ENCODE assay signal across 9 mouse cellular contexts in the genomic region with DNA sequence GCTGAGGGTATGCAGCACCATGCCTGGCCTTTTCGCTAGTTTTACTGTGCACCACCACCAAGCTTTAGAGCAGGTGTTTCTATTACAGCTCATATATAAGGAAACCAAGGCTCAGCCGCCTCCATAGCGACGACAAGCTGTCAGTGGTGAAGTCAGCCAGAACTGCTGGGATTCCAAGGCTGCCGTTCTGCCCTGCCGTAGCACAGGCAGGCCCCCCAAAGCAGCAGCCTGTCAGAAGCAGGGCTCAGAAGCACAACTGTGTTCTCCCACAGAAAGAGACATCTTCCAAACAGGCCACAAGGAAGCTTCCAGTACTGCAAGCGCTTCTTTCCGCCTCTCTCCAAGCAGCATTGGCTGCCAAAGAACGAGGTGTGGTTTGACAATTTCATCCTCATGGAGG.
DNase-seq lines count a peak whose midpoint lies in the region; ATAC-seq and TF ChIP-seq lines count a peak whose summit lies in the region.
"Had no signal": no experiment of that assay in that cellular context is flagged by ENCODE, and none has a peak within 500 bp of the region (broad histone marks: within the 10 kb centered on the region; RNA-seq: fewer than 3 reads in every experiment).

No protein-coding gene starts in this region.

- H3K4me1 ChIP-seq in heart, embryonic 16.5 days (ENCODE audit: control insufficient read depth, insufficient read depth, low read length), result peaks cover 7% of the 10 kb centered on the region; the same call in 1 of the 2 replicates
- H3K4me1 ChIP-seq in midbrain, postnatal 0 days (ENCODE audit: insufficient read depth, low read length), result no peaks in the 10 kb centered on the region
- no peaks in the 10 kb centered on the region for H3K4me1 ChIP-seq in intestine, embryonic 15.5 days (replicated peaks)

- H3K4me2 ChIP-seq in heart, embryonic 16.5 days (ENCODE audit: low read depth, low read length), result peak overlapping the region; percentile 12; the same call in 1 of the 2 replicates
- H3K4me2 ChIP-seq in midbrain, postnatal 0 days (ENCODE audit: low read depth, low read length, poor library complexity, severe bottlenecking), result no peak overlapping the region
- no peak overlapping the region for H3K4me2 ChIP-seq in intestine, embryonic 15.5 days (replicated peaks)

- 33% methylated on average over 9 of the region's 9 CpGs for WGBS in heart, embryonic 16.5 days
- 43% methylated on average over 9 of the region's 9 CpGs for WGBS in midbrain, postnatal 0 days
- 48% methylated on average over 9 of the region's 9 CpGs for WGBS in intestine, embryonic 15.5 days

- no peaks in the 10 kb centered on the region for H3K9me3 ChIP-seq in heart, embryonic 16.5 days (replicated peaks; ENCODE audit: control insufficient read depth, low read length)
- no peaks in the 10 kb centered on the region for H3K9me3 ChIP-seq in midbrain, postnatal 0 days (ENCODE audit: low read length)
- no peaks in the 10 kb centered on the region for H3K9me3 ChIP-seq in intestine, embryonic 15.5 days

- no peaks in the 10 kb centered on the region for H3K27me3 ChIP-seq in heart, embryonic 16.5 days (ENCODE audit: control insufficient read depth, insufficient read depth, low read length)
- no peaks in the 10 kb centered on the region for H3K27me3 ChIP-seq in midbrain, postnatal 0 days (ENCODE audit: insufficient read depth, low read length)
- H3K27me3 ChIP-seq in intestine, embryonic 15.5 days (replicated peaks), result no peaks in the 10 kb centered on the region

- H3K27ac ChIP-seq in heart, embryonic 16.5 days (ENCODE audit: low read length), result no peak overlapping the region
- 0 out of 2 replicates have a peak overlapping the region, but pooled peaks have one; percentile 18 for H3K27ac ChIP-seq in midbrain, postnatal 0 days (ENCODE audit: low read depth, low read length)
- no peak overlapping the region for H3K27ac ChIP-seq in intestine, embryonic 15.5 days

- H3K36me3 ChIP-seq in heart, embryonic 16.5 days (ENCODE audit: control insufficient read depth, insufficient read depth), result no peaks in the 10 kb centered on the region
- no peaks in the 10 kb centered on the region for H3K36me3 ChIP-seq in midbrain, postnatal 0 days (ENCODE audit: insufficient read depth, low read length)
- no peaks in the 10 kb centered on the region for H3K36me3 ChIP-seq in intestine, embryonic 15.5 days

- no peak for ATAC-seq in heart, embryonic 16.5 days (replicated peaks; ENCODE audit: extremely low read depth, insufficient read depth, low FRiP score)
- no peak for ATAC-seq in midbrain, postnatal 0 days (ENCODE audit: low FRiP score)
- no peak for ATAC-seq in intestine, embryonic 15.5 days
- ATAC-seq: lung, postnatal 0 days had no signal

- TF ChIP-seq CTCF in midbrain, postnatal 0 days (IDR thresholded peaks at IDR 0.05), result peak; percentile 28

- peak overlapping the region; percentile 34 for H3K9ac ChIP-seq in heart, embryonic 16.5 days (ENCODE audit: low read length)
- no peak overlapping the region for H3K9ac ChIP-seq in midbrain, postnatal 0 days (replicated peaks; ENCODE audit: low read length, poor library complexity, severe bottlenecking)
- no peak overlapping the region for H3K9ac ChIP-seq in intestine, embryonic 15.5 days

- no peak overlapping the region for H3K4me3 ChIP-seq in heart, embryonic 16.5 days (ENCODE audit: low read length)
- no peak overlapping the region for H3K4me3 ChIP-seq in midbrain, postnatal 0 days (ENCODE audit: low read depth, low read length)
- no peak overlapping the region for H3K4me3 ChIP-seq in intestine, embryonic 15.5 days (replicated peaks)

- no peak for DNase-seq in heart, postnatal 4 days
- peak; percentile 48 to 54 for DNase-seq in cerebellum, postnatal 10 days
- peak; percentile 75 for DNase-seq in layer of hippocampus, adult 11-12 months (ENCODE audit: low spot score)
- peak; percentile 52 for DNase-seq in midbrain, postnatal 0 days (ENCODE audit: low spot score)
- DNase-seq in kidney, adult 18-20 months, result no peak
- no peak for DNase-seq in adrenal gland, postnatal 4 days (ENCODE audit: low spot score in 2 of 2)

Comparison
In these comparisons a context has a peak if more than half of its experiments do, and no peak if none do; other contexts are left out.
1. DNase-seq: peak in cerebellum, postnatal 10 days (2 of 2), layer of hippocampus, adult 11-12 months (single experiment) and midbrain, postnatal 0 days (single experiment); none in heart, postnatal 4 days (single experiment), kidney, adult 18-20 months (single experiment) and adrenal gland, postnatal 4 days (0 of 2).